Mouse (Mus musculus): ENCODE results near the gene Gzme.

GRCm38 (mm10) chr14:56102386-56102785 lies 18.0 kb downstream of the Gzme start, which contains the start of gene Ctsg:
- no peak for TF ChIP-seq CTCF (IDR thresholded peaks at IDR 0.05; ENCODE audit: extremely low read depth, insufficient read length, insufficient replicate concordance, low read depth, low read length)
- no peak for TF ChIP-seq POLR2A (IDR thresholded peaks at IDR 0.05; ENCODE audit: low read depth, low read length)

All from small intestine, adult 2 months (tissue).